Mouse (Mus musculus): ENCODE results near the gene Smg5. TPM values are rescaled to one million over a fixed set of nuclear protein-coding genes. Genes with fewer than 3 reads are reported as not detected.
A peak's percentile ranks its signal among the peaks of the same experiment; 100 is the strongest.

The Smg5 gene
- total and polyA plus RNA-seq, 2 experiments from 2014 or later: 25.1 to 54.3 TPM

GRCm38 (mm10) chr3:88337367-88338020 is 1.4 kb downstream of the Smg5 start:
- ATAC-seq (ENCODE audit: insufficient read depth, low read depth) (no peak), DNase-seq (ENCODE audit: low spot score) (peak; percentile 8)
- WGBS: 40% methylated on average over 11 of the region's 11 CpGs
- Histone ChIP-seq H3K9me3 (replicated peaks; ENCODE audit: control insufficient read depth, low read length) (no peaks in the 10 kb centered on the region), H3K27ac (ENCODE audit: low read depth) (peak overlapping the region; percentile 98), H3K4me2 (ENCODE audit: low read depth, low read length) (peak overlapping the region; percentile 86), H3K36me3 (replicated peaks; ENCODE audit: control insufficient read depth, insufficient read depth, low read length) (peaks cover 14% of the 10 kb centered on the region), H3K4me3 (ENCODE audit: low read depth, low read length) (peak overlapping the region; percentile 96), H3K4me1 (ENCODE audit: control insufficient read depth, insufficient read depth) (peaks cover 17% of the 10 kb centered on the region), H3K9ac (replicated peaks; ENCODE audit: low read depth, low read length) (peak overlapping the region; percentile 44), H3K27me3 (ENCODE audit: control insufficient read depth, insufficient read depth, low read length) (no peaks in the 10 kb centered on the region)
- TF ChIP-seq CTCF (IDR thresholded peaks at IDR 0.05; ENCODE audit: low read depth) (no peak), EP300 (IDR thresholded peaks at IDR 0.05; ENCODE audit: low read depth) (no peak)

- no peak for TF ChIP-seq EP300 (IDR thresholded peaks at IDR 0.05; ENCODE audit: low read depth)
- no peak for TF ChIP-seq CTCF (IDR thresholded peaks at IDR 0.05; ENCODE audit: low read depth)
- Histone ChIP-seq H3K4me1 (ENCODE audit: control insufficient read depth, insufficient read depth) (peaks cover 17% of the 10 kb centered on the region), H3K4me2 (ENCODE audit: low read depth, low read length) (no peak overlapping the region), H3K36me3 (replicated peaks; ENCODE audit: control insufficient read depth, insufficient read depth, low read length) (peaks cover 22% of the 10 kb centered on the region), H3K27me3 (ENCODE audit: control insufficient read depth, insufficient read depth, low read length) (no peaks in the 10 kb centered on the region), H3K9ac (replicated peaks; ENCODE audit: low read depth, low read length) (no peak overlapping the region), H3K27ac (ENCODE audit: low read depth) (no peak overlapping the region), H3K9me3 (replicated peaks; ENCODE audit: control insufficient read depth, low read length) (no peaks in the 10 kb centered on the region), H3K4me3 (ENCODE audit: low read depth, low read length) (no peak overlapping the region)
- no peak for DNase-seq (ENCODE audit: low spot score)
- ATAC-seq (ENCODE audit: insufficient read depth, low read depth): no peak
- 78% methylated on average over 7 of the region's 7 CpGs for WGBS
Observed at GRCm38 (mm10) chr3:88338316-88338715, 2.3 kb downstream of the Smg5 start.

- DNase-seq (ENCODE audit: low spot score) (no peak), ATAC-seq (ENCODE audit: insufficient read depth, low read depth) (no peak)
- TF ChIP-seq CTCF (IDR thresholded peaks at IDR 0.05; ENCODE audit: low read depth) (no peak), EP300 (IDR thresholded peaks at IDR 0.05; ENCODE audit: low read depth) (no peak)
- H3K4me1 ChIP-seq (ENCODE audit: control insufficient read depth, insufficient read depth): peaks cover 17% of the 10 kb centered on the region
- peaks cover 29% of the 10 kb centered on the region for H3K36me3 ChIP-seq (replicated peaks; ENCODE audit: control insufficient read depth, insufficient read depth, low read length)
- H3K4me2 ChIP-seq (ENCODE audit: low read depth, low read length): no peak overlapping the region
- no peak overlapping the region for H3K4me3 ChIP-seq (ENCODE audit: low read depth, low read length)
- WGBS: 62% methylated on average over 3 of the region's 3 CpGs
- no peaks in the 10 kb centered on the region for H3K27me3 ChIP-seq (ENCODE audit: control insufficient read depth, insufficient read depth, low read length)
- peak overlapping the region; percentile 8; the same call in 1 of the 2 replicates for H3K27ac ChIP-seq (ENCODE audit: low read depth)
- no peaks in the 10 kb centered on the region for H3K9me3 ChIP-seq (replicated peaks; ENCODE audit: control insufficient read depth, low read length)
- H3K9ac ChIP-seq (replicated peaks; ENCODE audit: low read depth, low read length): no peak overlapping the region
Observed at GRCm38 (mm10) chr3:88339006-88339405, 2.9 kb downstream of the Smg5 start.

GRCm38 (mm10) chr3:88350732-88351131 is 14.7 kb downstream of the Smg5 start:
- H3K9ac ChIP-seq (replicated peaks; ENCODE audit: low read depth, low read length): no peak overlapping the region
- no peak overlapping the region for H3K4me3 ChIP-seq (ENCODE audit: low read depth, low read length)
- H3K27me3 ChIP-seq (ENCODE audit: control insufficient read depth, insufficient read depth, low read length): no peaks in the 10 kb centered on the region
- H3K36me3 ChIP-seq (replicated peaks; ENCODE audit: control insufficient read depth, insufficient read depth, low read length): peaks cover 100% of the 10 kb centered on the region
- no peaks in the 10 kb centered on the region for H3K4me1 ChIP-seq (ENCODE audit: control insufficient read depth, insufficient read depth)
- no peak for TF ChIP-seq EP300 (IDR thresholded peaks at IDR 0.05; ENCODE audit: low read depth)
- TF ChIP-seq CTCF (IDR thresholded peaks at IDR 0.05; ENCODE audit: low read depth): no peak
- 65% methylated on average over 13 of the region's 13 CpGs for WGBS
- no peak for ATAC-seq (ENCODE audit: insufficient read depth, low read depth)
- no peak overlapping the region for H3K4me2 ChIP-seq (ENCODE audit: low read depth, low read length)
- H3K9me3 ChIP-seq (replicated peaks; ENCODE audit: control insufficient read depth, low read length): no peaks in the 10 kb centered on the region
- H3K27ac ChIP-seq (ENCODE audit: low read depth): no peak overlapping the region
- DNase-seq (ENCODE audit: low spot score): no peak

- 83% methylated on average over 9 of the region's 9 CpGs for WGBS
- Histone ChIP-seq H3K4me1 (ENCODE audit: control insufficient read depth, insufficient read depth) (no peaks in the 10 kb centered on the region), H3K4me2 (ENCODE audit: low read depth, low read length) (no peak overlapping the region), H3K36me3 (replicated peaks; ENCODE audit: control insufficient read depth, insufficient read depth, low read length) (peaks cover 100% of the 10 kb centered on the region), H3K4me3 (ENCODE audit: low read depth, low read length) (no peak overlapping the region), H3K27me3 (ENCODE audit: control insufficient read depth, insufficient read depth, low read length) (no peaks in the 10 kb centered on the region), H3K9me3 (replicated peaks; ENCODE audit: control insufficient read depth, low read length) (no peaks in the 10 kb centered on the region), H3K9ac (replicated peaks; ENCODE audit: low read depth, low read length) (no peak overlapping the region), H3K27ac (ENCODE audit: low read depth) (no peak overlapping the region)
- ATAC-seq (ENCODE audit: insufficient read depth, low read depth): no peak
- TF ChIP-seq CTCF (IDR thresholded peaks at IDR 0.05; ENCODE audit: low read depth): no peak
- TF ChIP-seq EP300 (IDR thresholded peaks at IDR 0.05; ENCODE audit: low read depth): no peak
- no peak for DNase-seq (ENCODE audit: low spot score)
Observed at GRCm38 (mm10) chr3:88352907-88353306, 16.8 kb downstream of the Smg5 start.
